Mouse (Mus musculus) olfactory bulb, adult 2 months (tissue): ENCODE results near the gene Tcf7l2.

Experiments
- CTCF ChIP-seq: fragments of 200-500 bp; IDR thresholded peaks from 2 replicates; pipeline ENCODE4 v1.5.1; 2012; ENCODE audit warnings: low read depth, mild to moderate bottlenecking, low read length, moderate library complexity; ENCODE audit not compliant: insufficient read depth
- POLR2A ChIP-seq: fragments of 200-500 bp; IDR thresholded peaks from 2 replicates; pipeline ENCODE4 v1.6.1; 2012; ENCODE audit warnings: mild to moderate bottlenecking, low read depth, low read length, moderate library complexity; ENCODE audit not compliant: insufficient read depth

DNA sequence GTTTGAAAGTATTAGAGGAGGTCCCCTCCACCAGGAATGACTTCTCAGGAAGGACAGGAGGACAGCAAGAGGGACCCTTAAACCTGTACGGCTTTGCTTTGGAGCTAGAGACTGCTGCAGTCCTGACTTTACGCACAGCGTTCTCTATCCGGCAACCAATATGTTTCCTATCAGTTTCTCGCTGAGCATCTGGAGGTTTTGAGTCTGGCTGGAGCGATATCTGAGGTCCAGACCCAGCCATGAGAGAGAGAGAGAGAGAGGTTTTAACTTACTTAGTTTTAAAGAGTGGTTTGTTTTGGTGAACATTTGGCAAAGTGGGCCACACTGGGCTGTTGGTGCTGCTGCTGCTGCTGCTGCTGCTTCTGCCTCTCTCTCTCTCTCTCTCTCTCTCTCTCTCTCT is 7.2 kb downstream of the Tcf7l2 start:
- no peak for TF ChIP-seq CTCF
- TF ChIP-seq POLR2A: no peak
